18 mouse cellular contexts compared by ENCODE assay signal in genomic region chr4:47912259-47912658, GRCm38 (mm10).
DNase-seq lines count a peak whose midpoint lies in the region; ATAC-seq and TF ChIP-seq lines count a peak whose summit lies in the region.
"Had no signal": no experiment of that assay in that cellular context is flagged by ENCODE, and none has a peak within 500 bp of the region (broad histone marks: within the 10 kb centered on the region; RNA-seq: fewer than 3 reads in every experiment).

No protein-coding gene starts in this region.

- DNase-seq in embryonic facial prominence, embryonic 11.5 days (ENCODE audit: low spot score) = peak; percentile 28
- DNase-seq in embryonic facial prominence, embryonic 10.5 days (ENCODE audit: low spot score) = no peak
- no peak for DNase-seq in liver, postnatal 0 days
- peak; percentile 20 for DNase-seq in MEL (ENCODE audit: low read depth, low spot score)
- DNase-seq in splenic B cell, adult 2 months (ENCODE audit: low read depth, low spot score) = peak; percentile 12
- no peak for DNase-seq in thymus, postnatal 25 days
- DNase-seq: adrenal gland, postnatal 14 days; layer of hippocampus, adult 9-11 months; liver, embryonic 13.5 days; spleen, adult 18-20 months; thymus, postnatal 4 days had no signal

- peak; percentile 27 for TF ChIP-seq CTCF in liver, postnatal 0 days (IDR thresholded peaks at IDR 0.05; ENCODE audit: low read depth)
- peak in 1 of 3 experiments; percentile 25; a peak in 1 of 6 replicates for TF ChIP-seq CTCF in MEL (IDR thresholded peaks at IDR 0.05 in 2 of 3, conservative IDR thresholded peaks at IDR 0.05 in 1 of 3; ENCODE audit: control insufficient read depth in 1 of 3, insufficient read depth in 1 of 3, low read depth in 2 of 3, low read length in 3 of 3, poor library complexity in 1 of 3, severe bottlenecking in 1 of 3)

- H3K4me1 ChIP-seq in embryonic facial prominence, embryonic 11.5 days (ENCODE audit: control insufficient read depth, insufficient read depth, low read length) = no peaks in the 10 kb centered on the region
- no peaks in the 10 kb centered on the region for H3K4me1 ChIP-seq in embryonic facial prominence, embryonic 10.5 days
- no peaks in the 10 kb centered on the region for H3K4me1 ChIP-seq in liver, postnatal 0 days (ENCODE audit: insufficient read depth)
- no peaks in the 10 kb centered on the region for H3K4me1 ChIP-seq in liver, embryonic 12.5 days
- no peaks in the 10 kb centered on the region for H3K4me1 ChIP-seq in MEL (ENCODE audit: control insufficient read depth in 1 of 2, insufficient read depth in 2 of 2, low read length in 2 of 2)
- H3K4me1 ChIP-seq: heart, embryonic 13.5 days; hindbrain, embryonic 13.5 days; liver, embryonic 13.5 days; midbrain, embryonic 13.5 days; neural tube, embryonic 12.5 days had no signal

- WGBS in embryonic facial prominence, embryonic 11.5 days = 91% methylated on average over 1 of the region's 1 CpGs
- WGBS in embryonic facial prominence, embryonic 10.5 days = 89% methylated on average over 1 of the region's 1 CpGs
- WGBS in liver, postnatal 0 days (ENCODE audit: insufficient replicate concordance) = 86% methylated on average over 1 of the region's 1 CpGs
- 46% methylated on average over 1 of the region's 1 CpGs for WGBS in liver, embryonic 12.5 days (ENCODE audit: insufficient replicate concordance)

- TF ChIP-seq POLR2A in MEL (IDR thresholded peaks at IDR 0.05; ENCODE audit: control insufficient read depth in 1 of 2, insufficient read depth in 1 of 2, low read depth in 1 of 2, low read length in 2 of 2, poor library complexity in 1 of 2) = no peak

- no peaks in the 10 kb centered on the region for H3K36me3 ChIP-seq in embryonic facial prominence, embryonic 11.5 days (replicated peaks; ENCODE audit: control insufficient read depth, insufficient read depth, low read depth, low read length)
- H3K36me3 ChIP-seq in embryonic facial prominence, embryonic 10.5 days (replicated peaks) = no peaks in the 10 kb centered on the region
- no peaks in the 10 kb centered on the region for H3K36me3 ChIP-seq in liver, postnatal 0 days (replicated peaks; ENCODE audit: insufficient read depth, low read length)
- no peaks in the 10 kb centered on the region for H3K36me3 ChIP-seq in liver, embryonic 12.5 days
- H3K36me3 ChIP-seq in MEL (ENCODE audit: control insufficient read depth in 1 of 2, insufficient read depth in 2 of 2, low read length in 2 of 2) = no peaks in the 10 kb centered on the region
- H3K36me3 ChIP-seq in splenic B cell, adult 2 months (ENCODE audit: control insufficient read depth, insufficient read depth, low read length, poor library complexity, severe bottlenecking) = no peaks in the 10 kb centered on the region
- H3K36me3 ChIP-seq: heart, embryonic 13.5 days; hindbrain, embryonic 13.5 days; liver, embryonic 13.5 days; midbrain, embryonic 13.5 days; neural tube, embryonic 12.5 days had no signal

- no peak overlapping the region for H3K4me3 ChIP-seq in embryonic facial prominence, embryonic 11.5 days (ENCODE audit: low read depth, low read length)
- H3K4me3 ChIP-seq in embryonic facial prominence, embryonic 10.5 days = no peak overlapping the region
- no peak overlapping the region for H3K4me3 ChIP-seq in liver, postnatal 0 days (ENCODE audit: low read depth, low read length)
- H3K4me3 ChIP-seq in liver, embryonic 12.5 days = no peak overlapping the region
- no peak overlapping the region for H3K4me3 ChIP-seq in MEL (ENCODE audit: control insufficient read depth in 1 of 2, insufficient read depth in 1 of 2, low read depth in 2 of 2, low read length in 2 of 2)
- H3K4me3 ChIP-seq: erythroblast, embryonic 14.5 days; heart, embryonic 13.5 days; hindbrain, embryonic 13.5 days; liver, embryonic 13.5 days; midbrain, embryonic 13.5 days; neural tube, embryonic 12.5 days had no signal

- ATAC-seq in embryonic facial prominence, embryonic 11.5 days (replicated peaks; ENCODE audit: insufficient number of reproducible peaks, low FRiP score, low TSS enrichment, low read depth) = no peak
- no peak for ATAC-seq in liver, postnatal 0 days
- no peak for ATAC-seq in liver, embryonic 12.5 days
- ATAC-seq: midbrain, embryonic 13.5 days had no signal

- no peak overlapping the region for H3K9ac ChIP-seq in embryonic facial prominence, embryonic 11.5 days (replicated peaks; ENCODE audit: low read length)
- no peak overlapping the region for H3K9ac ChIP-seq in liver, postnatal 0 days (replicated peaks)
- no peak overlapping the region for H3K9ac ChIP-seq in liver, embryonic 12.5 days
- no peak overlapping the region for H3K9ac ChIP-seq in MEL (ENCODE audit: control insufficient read depth, low read depth, low read length, poor library complexity, severe bottlenecking)
- H3K9ac ChIP-seq: heart, embryonic 13.5 days; hindbrain, embryonic 13.5 days; liver, embryonic 13.5 days; midbrain, embryonic 13.5 days; neural tube, embryonic 12.5 days had no signal

- H3K4me2 ChIP-seq in embryonic facial prominence, embryonic 11.5 days (ENCODE audit: low read depth, low read length) = no peak overlapping the region
- H3K4me2 ChIP-seq in liver, postnatal 0 days (ENCODE audit: low read depth, low read length) = no peak overlapping the region
- no peak overlapping the region for H3K4me2 ChIP-seq in liver, embryonic 12.5 days
- H3K4me2 ChIP-seq: heart, embryonic 13.5 days; hindbrain, embryonic 13.5 days; liver, embryonic 13.5 days; midbrain, embryonic 13.5 days; neural tube, embryonic 12.5 days had no signal

- H3K79me2 ChIP-seq in MEL (ENCODE audit: control insufficient read depth, insufficient read depth, low read length, poor library complexity) = no peaks in the 10 kb centered on the region

- peak; percentile 18 for TF ChIP-seq RAD21 in MEL (IDR thresholded peaks at IDR 0.05; ENCODE audit: low read depth, low read length)

- no peak for TF ChIP-seq EP300 in liver, postnatal 0 days (IDR thresholded peaks at IDR 0.05; ENCODE audit: low read depth)
- TF ChIP-seq EP300 in MEL (IDR thresholded peaks at IDR 0.05; ENCODE audit: low read depth in 1 of 2, low read length in 2 of 2) = no peak

- H3K27ac ChIP-seq in embryonic facial prominence, embryonic 11.5 days (replicated peaks; ENCODE audit: low read depth, low read length) = no peak overlapping the region
- H3K27ac ChIP-seq in embryonic facial prominence, embryonic 10.5 days (replicated peaks) = no peak overlapping the region
- H3K27ac ChIP-seq in liver, postnatal 0 days (ENCODE audit: low read depth) = no peak overlapping the region
- H3K27ac ChIP-seq in liver, embryonic 12.5 days = no peak overlapping the region
- H3K27ac ChIP-seq in MEL (ENCODE audit: control insufficient read depth, low read depth, low read length) = no peak overlapping the region
- H3K27ac ChIP-seq: heart, embryonic 13.5 days; hindbrain, embryonic 13.5 days; liver, embryonic 13.5 days; macrophage; midbrain, embryonic 13.5 days; neural tube, embryonic 12.5 days had no signal

- H3K27me3 ChIP-seq in embryonic facial prominence, embryonic 11.5 days (ENCODE audit: control insufficient read depth, insufficient read depth, low read length) = no peaks in the 10 kb centered on the region
- H3K27me3 ChIP-seq in embryonic facial prominence, embryonic 10.5 days (replicated peaks; ENCODE audit: low read depth, poor library complexity, severe bottlenecking) = no peaks in the 10 kb centered on the region
- no peaks in the 10 kb centered on the region for H3K27me3 ChIP-seq in liver, postnatal 0 days (ENCODE audit: insufficient read depth, low read length)
- H3K27me3 ChIP-seq in liver, embryonic 12.5 days (replicated peaks) = no peaks in the 10 kb centered on the region
- no peaks in the 10 kb centered on the region for H3K27me3 ChIP-seq in MEL (ENCODE audit: control insufficient read depth in 1 of 2, insufficient read depth in 2 of 2, low read length in 2 of 2)
- H3K27me3 ChIP-seq in splenic B cell, adult 2 months (ENCODE audit: control insufficient read depth, insufficient read depth, low read length, poor library complexity, severe bottlenecking) = no peaks in the 10 kb centered on the region
- H3K27me3 ChIP-seq: heart, embryonic 13.5 days; hindbrain, embryonic 13.5 days; liver, embryonic 13.5 days; midbrain, embryonic 13.5 days; neural tube, embryonic 12.5 days had no signal

- no peaks in the 10 kb centered on the region for H3K9me3 ChIP-seq in embryonic facial prominence, embryonic 11.5 days (replicated peaks; ENCODE audit: control insufficient read depth, low read length)
- H3K9me3 ChIP-seq in embryonic facial prominence, embryonic 10.5 days = no peaks in the 10 kb centered on the region; the same call in 1 of the 2 replicates
- no peaks in the 10 kb centered on the region for H3K9me3 ChIP-seq in liver, postnatal 0 days (ENCODE audit: low read length)
- no peaks in the 10 kb centered on the region for H3K9me3 ChIP-seq in liver, embryonic 12.5 days (replicated peaks)
- H3K9me3 ChIP-seq in MEL (replicated peaks; ENCODE audit: insufficient read depth, low read length) = no peaks in the 10 kb centered on the region
- H3K9me3 ChIP-seq: liver, embryonic 13.5 days; neural tube, embryonic 12.5 days had no signal

TF ChIP-seq in MEL, 35 proteins besides CTCF, POLR2A, EP300 and RAD21:
- TF ChIP-seq JUND (IDR thresholded peaks at IDR 0.05; ENCODE audit: low read depth, low read length) (no peak), CHD2 (IDR thresholded peaks at IDR 0.05; ENCODE audit: low read length) (no peak), RCOR1 (IDR thresholded peaks at IDR 0.05; ENCODE audit: low read depth, low read length) (no peak), POLR2AphosphoS5 (IDR thresholded peaks at IDR 0.05; ENCODE audit: borderline replicate concordance, low read depth, low read length) (no peak)
TF ChIP-seq in MEL: peak in this region for 0.

Comparison
In these comparisons a context has a peak if more than half of its experiments do, and no peak if none do; other contexts are left out.
1. DNase-seq: peak in embryonic facial prominence, embryonic 11.5 days (single experiment), MEL (single experiment) and splenic B cell, adult 2 months (single experiment); none in embryonic facial prominence, embryonic 10.5 days (single experiment), liver, postnatal 0 days (single experiment) and thymus, postnatal 25 days (single experiment).